ENCODE assay signal across 17 mouse cellular contexts in genomic region chr7:34747661-34748060, GRCm38 (mm10).
"Had no signal": no experiment of that assay in that cellular context is flagged by ENCODE, and none has a peak within 500 bp of the region (broad histone marks: within the 10 kb centered on the region; RNA-seq: fewer than 3 reads in every experiment).

No protein-coding gene starts in this region.

- H3K9me3 ChIP-seq: intestine, embryonic 15.5 days; kidney, embryonic 15.5 days; liver, embryonic 13.5 days; midbrain, embryonic 10.5 days had no signal

- H3K4me3 ChIP-seq: intestine, embryonic 15.5 days; kidney, embryonic 15.5 days; left cerebral cortex, adult 2 months; liver, embryonic 13.5 days; megakaryocyte, embryonic 14.5 days; midbrain, embryonic 10.5 days had no signal

- DNase-seq: kidney, adult 11 months; kidney, adult 8-10 months; kidney, postnatal 36 days; layer of hippocampus, postnatal 36 days; liver, embryonic 13.5 days; lung, postnatal 36 days; midbrain, embryonic 14.5 days; retina, postnatal 1 day; right cerebral cortex, postnatal 4 days; thymus, adult 2 months; thymus, postnatal 14 days had no signal

- ATAC-seq: intestine, embryonic 15.5 days had no signal

- H3K27me3 ChIP-seq: intestine, embryonic 15.5 days; kidney, embryonic 15.5 days; liver, embryonic 13.5 days; megakaryocyte, embryonic 14.5 days had no signal

- H3K9ac ChIP-seq: intestine, embryonic 15.5 days; kidney, embryonic 15.5 days; liver, embryonic 13.5 days had no signal

- H3K4me2 ChIP-seq: intestine, embryonic 15.5 days; kidney, embryonic 15.5 days; liver, embryonic 13.5 days had no signal

- H3K4me1 ChIP-seq: liver, embryonic 13.5 days; megakaryocyte, embryonic 14.5 days had no signal

- H3K27ac ChIP-seq: intestine, embryonic 15.5 days; left cerebral cortex, adult 2 months; liver, embryonic 13.5 days; midbrain, embryonic 10.5 days; stomach, postnatal 0 days had no signal

- H3K36me3 ChIP-seq: intestine, embryonic 15.5 days; kidney, embryonic 15.5 days; liver, embryonic 13.5 days; midbrain, embryonic 10.5 days had no signal
